Mouse (Mus musculus): ENCODE results near the gene 1700074P13Rik.
"Not testable (repeated sequence)": the region's sequence is repeated elsewhere in the genome, so short reads cannot be mapped to it uniquely, and the experiment has no call there.

1700074P13Rik gene

GRCm38 (mm10) chr6:40940457-40940856, at the start of gene 1700074P13Rik:
1700074P13Rik (minus strand) TSS chr6:40940557.
- no peak for DNase-seq (ENCODE audit: extremely low read depth, low read depth)

- not testable (repeated sequence) for DNase-seq (ENCODE audit: extremely low read depth, low read depth)
Measured at GRCm38 (mm10) chr6:40964454-40964853, 24.1 kb upstream of the 1700074P13Rik start, which contains the start of gene 1810009J06Rik. 1810009J06Rik (plus strand) TSS chr6:40964754.

GRCm38 (mm10) chr6:40953716-40954115, 13.4 kb upstream of the 1700074P13Rik start:
- no peak for DNase-seq (ENCODE audit: extremely low read depth, low read depth)

GRCm38 (mm10) chr6:40951770-40952169, 11.4 kb upstream of the 1700074P13Rik start, which contains the start of gene Gm4744:
Gm4744 (minus strand) TSS chr6:40951870.
- DNase-seq (ENCODE audit: extremely low read depth, low read depth): no peak

GRCm38 (mm10) chr6:40919954-40920353, 20.4 kb downstream of the 1700074P13Rik start:
- no peak for DNase-seq (ENCODE audit: extremely low read depth, low read depth)

- no peak for DNase-seq (ENCODE audit: extremely low read depth, low read depth)
Measured at GRCm38 (mm10) chr6:40900287-40900686, 40.1 kb downstream of the 1700074P13Rik start, which contains the start of gene Prss58. Prss58 (minus strand) TSS chr6:40900387.

- no peak for DNase-seq (ENCODE audit: extremely low read depth, low read depth)
Measured at GRCm38 (mm10) chr6:40894716-40895115, 45.6 kb downstream of the 1700074P13Rik start.

- no peak for DNase-seq (ENCODE audit: extremely low read depth, low read depth)
Measured at GRCm38 (mm10) chr6:40893577-40893976, 46.8 kb downstream of the 1700074P13Rik start.

GRCm38 (mm10) chr6:40891754-40892153, 48.6 kb downstream of the 1700074P13Rik start:
- DNase-seq (ENCODE audit: extremely low read depth, low read depth): no peak

- peak; percentile 19 for DNase-seq (ENCODE audit: extremely low read depth, low read depth)
Measured at GRCm38 (mm10) chr6:40890973-40891372, 49.4 kb downstream of the 1700074P13Rik start.

- no peak for DNase-seq (ENCODE audit: extremely low read depth, low read depth)
Measured at GRCm38 (mm10) chr6:40887394-40887793, 53.0 kb downstream of the 1700074P13Rik start, which contains the start of gene Moxd2. Moxd2 (minus strand) TSS chr6:40887494.

Measured in MEL-GATA-1-ER (cell line).